Mouse (Mus musculus) cortical plate, adult 2 months (tissue): ENCODE results near the gene Arr3. TPM values are rescaled to one million over a fixed set of nuclear protein-coding genes. Genes with fewer than 3 reads are reported as not detected.

Source experiments
- H3K27ac ChIP-seq: fragments of 200-500 bp; 2 replicates; pipeline ENCODE4 v1.5.1; 2012; ENCODE audit warnings: low read length, control low read depth, inconsistent platforms; ENCODE audit not compliant: insufficient read depth
- H3K4me1 ChIP-seq: fragments of 200-500 bp; 2 replicates; pipeline ENCODE4 v1.6.1; 2011; ENCODE audit warnings: low read length; ENCODE audit not compliant: control insufficient read depth, insufficient read depth
- H3K4me3 ChIP-seq: fragments of 200-500 bp; 2 replicates; pipeline ENCODE4 v1.5.1; 2011; ENCODE audit warnings: mild to moderate bottlenecking, low read length, control low read depth; ENCODE audit not compliant: insufficient read depth
- CTCF ChIP-seq: fragments of 200-500 bp; IDR thresholded peaks from 2 replicates; pipeline ENCODE4 v1.5.1; 2011; ENCODE audit warnings: mild to moderate bottlenecking, control low read depth, low read length; ENCODE audit not compliant: insufficient read depth; ENCODE audit errors: extremely low read depth
- POLR2A ChIP-seq: fragments of 200-500 bp; IDR thresholded peaks from 2 replicates; pipeline ENCODE4 v1.6.1; 2011; ENCODE audit warnings: mild to moderate bottlenecking, low read length, control low read depth; ENCODE audit not compliant: insufficient read depth; ENCODE audit errors: extremely low read depth
- polyA plus RNA-seq: library from polyadenylated mRNA; depleted of rRNA; stranded (reverse); fragments of >200 nt; gene quantifications from 2 replicates; pipeline ENCODE4 v1.2.3, GENCODE M21; 2012; rRNA removed

Arr3 gene
- polyA plus RNA-seq, 1 experiment: 4.3 TPM

- TF ChIP-seq POLR2A (no peak), CTCF (no peak)
These were observed 19.8 kb downstream of the Arr3 start for GRCm38 (mm10) chrX:100625146-100625545.

GRCm38 (mm10) chrX:100625546-100625801 is 20.2 kb downstream of the Arr3 start, which contains the start of gene Kif4:
Gene Kif4, plus strand, starts transcription at chrX:100625737.
- peak within 1 kb of the TSS; percentile 39 for H3K4me3 ChIP-seq
- no peak for TF ChIP-seq CTCF
- no peak within 1 kb of the TSS for H3K27ac ChIP-seq
- no peaks in the 10 kb centered on the region; the same call in 1 of the 2 replicates for H3K4me1 ChIP-seq

More at GRCm38 (mm10) chrX:100625146-100625545, 19.8 kb downstream of the Arr3 start:
- Histone ChIP-seq H3K4me3 (peak overlapping the region; percentile 39), H3K27ac (no peak overlapping the region), H3K4me1 (no peaks in the 10 kb centered on the region; the same call in 1 of the 2 replicates)

GRCm38 (mm10) chrX:100625802-100626793 is 20.8 kb downstream of the Arr3 start, which contains the start of gene Pdzd11:
Gene Pdzd11, minus strand, starts transcription at chrX:100626568.
- H3K4me3 ChIP-seq: peak within 1 kb of the TSS; percentile 39
- H3K4me1 ChIP-seq: no peaks in the 10 kb centered on the region; the same call in 1 of the 2 replicates
- TF ChIP-seq POLR2A: peak; percentile 61; the same call in 1 of the 2 replicates
- TF ChIP-seq CTCF: no peak
- H3K27ac ChIP-seq: no peak within 1 kb of the TSS

- Histone ChIP-seq H3K4me3 (no peak overlapping the region), H3K4me1 (no peaks in the 10 kb centered on the region; the same call in 1 of the 2 replicates), H3K27ac (no peak overlapping the region)
- TF ChIP-seq CTCF (no peak), POLR2A (no peak)
These were observed 23.8 kb downstream of the Arr3 start for GRCm38 (mm10) chrX:100629076-100629475.

- TF ChIP-seq CTCF (no peak), POLR2A (no peak)
- Histone ChIP-seq H3K4me1 (no peaks in the 10 kb centered on the region), H3K27ac (no peak overlapping the region), H3K4me3 (no peak overlapping the region)
These were observed 33.2 kb downstream of the Arr3 start for GRCm38 (mm10) chrX:100638477-100638876.

- Histone ChIP-seq H3K4me3 (no peak overlapping the region), H3K4me1 (no peaks in the 10 kb centered on the region)
- TF ChIP-seq CTCF (no peak), POLR2A (no peak)
These were observed 47.6 kb downstream of the Arr3 start for GRCm38 (mm10) chrX:100652848-100653247.

GRCm38 (mm10) chrX:100664825-100665224 is 59.5 kb downstream of the Arr3 start:
- H3K27ac ChIP-seq: no peak overlapping the region

More at GRCm38 (mm10) chrX:100652848-100653247, 47.6 kb downstream of the Arr3 start:
- H3K27ac ChIP-seq: no peak overlapping the region

More at GRCm38 (mm10) chrX:100664825-100665224, 59.5 kb downstream of the Arr3 start:
- TF ChIP-seq CTCF: no peak
- TF ChIP-seq POLR2A: no peak
- no peaks in the 10 kb centered on the region for H3K4me1 ChIP-seq
- H3K4me3 ChIP-seq: no peak overlapping the region

Other genes with a start within 250 kb of the Arr3 start
- gene Otud6a, start 176.5 kb upstream of the Arr3 start, polyA plus RNA-seq: not detected in 2 replicates
- gene Awat2, start 162.8 kb upstream of the Arr3 start, polyA plus RNA-seq: 0.17 and 0.31 TPM in 2 replicates
- 42.9 and 46.0 TPM in 2 replicates for gene Igbp1, start 111.2 kb upstream of the Arr3 start, polyA plus RNA-seq
- 0.52 and 0.74 TPM in 2 replicates for gene Dgat2l6, start 80.7 kb upstream of the Arr3 start, polyA plus RNA-seq
- gene Awat1, start 33.2 kb upstream of the Arr3 start, polyA plus RNA-seq: not detected in 2 replicates
- 0.04 TPM in 1 of 2 replicates, not detected in the other for gene P2ry4, start 10.6 kb upstream of the Arr3 start, polyA plus RNA-seq
- 1.2 and 1.3 TPM in 2 replicates for gene Kif4, start 20.2 kb downstream of the Arr3 start, polyA plus RNA-seq
- 49.3 and 55.7 TPM in 2 replicates for gene Pdzd11, start 21.1 kb downstream of the Arr3 start, polyA plus RNA-seq
- 11.8 and 14.4 TPM in 2 replicates for gene Gdpd2, start 124.4 kb downstream of the Arr3 start, polyA plus RNA-seq
- 86.4 and 94.7 TPM in 2 replicates for gene Dlg3, start 162.2 kb downstream of the Arr3 start, polyA plus RNA-seq